Mouse (Mus musculus): ENCODE measurements around the gene Klhl21. TPM values are rescaled to one million over a fixed set of nuclear protein-coding genes. Genes with fewer than 3 reads are reported as not detected.

Klhl21 gene
- total RNA-seq, 2 experiments from 2014 or later: 14.4 to 18.0 TPM

DNA sequence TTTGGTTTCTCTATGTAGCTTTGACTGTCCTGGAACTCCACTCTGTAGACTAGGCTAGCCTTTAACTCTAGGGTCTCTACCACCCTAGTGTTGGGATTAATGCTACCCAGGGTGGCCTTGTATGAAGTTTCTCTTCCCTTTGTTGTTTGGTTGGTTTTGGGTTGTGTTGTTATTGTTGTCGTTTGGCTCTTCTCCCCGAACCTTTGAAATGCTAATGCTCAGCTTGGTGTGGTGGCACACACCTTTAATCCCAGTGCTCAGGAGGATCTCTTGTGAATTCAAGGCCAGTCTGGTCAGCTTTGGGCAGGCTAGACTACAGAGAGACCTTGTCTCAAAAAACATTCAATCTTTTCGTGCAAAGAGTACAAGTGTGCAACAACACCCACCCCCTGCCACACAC lies 34.6 kb downstream of the Klhl21 start:
- no peak for DNase-seq (ENCODE audit: low spot score in 2 of 2)
- intact Hi-C loops (cut with DNase I): no loop called here

- intact Hi-C loops (cut with DNase I): no loop called here
Measured at GRCm38 (mm10) chr4:152044609-152045008, 36.0 kb downstream of the Klhl21 start.

GRCm38 (mm10) chr4:152062390-152063110 lies 53.9 kb downstream of the Klhl21 start:
- DNase-seq (ENCODE audit: low spot score in 2 of 2): peak in 1 of 2 experiments; percentile 31
- intact Hi-C loops (cut with DNase I): no loop called here

More at GRCm38 (mm10) chr4:152044609-152045008, 36.0 kb downstream of the Klhl21 start:
- no peak for DNase-seq (ENCODE audit: low spot score in 2 of 2)

GRCm38 (mm10) chr4:152067280-152067679 lies 58.7 kb downstream of the Klhl21 start:
- intact Hi-C loops (cut with DNase I): no loop called here
- DNase-seq (ENCODE audit: low spot score in 2 of 2): no peak

Other genes starting within 250 kb of the Klhl21 start
- gene Camta1, start 146.9 kb upstream of the Klhl21 start, total RNA-seq (2021): 100 to 1,000 TPM; 207 to 216 TPM
- gene Dnajc11, start 75.1 kb upstream of the Klhl21 start, total RNA-seq (2021): 10 to 100 TPM; 66.0 to 69.2 TPM
- 10 to 100 TPM; 15.2 to 21.8 TPM for gene Thap3, start 19.8 kb upstream of the Klhl21 start, total RNA-seq (2021)
- 10 to 100 TPM; 11.3 to 16.5 TPM for gene Phf13, start 12.5 kb upstream of the Klhl21 start, total RNA-seq (2021)
- 10 to 100 TPM; 10.3 to 13.3 TPM for gene Zbtb48, start 18.9 kb downstream of the Klhl21 start, total RNA-seq (2021)
- gene Tas1r1, start 29.8 kb downstream of the Klhl21 start, total RNA-seq (2021): under 1 TPM; 0.64 to 0.75 TPM
- 10 to 100 TPM; 17.1 to 19.3 TPM for gene Nol9, start 30.5 kb downstream of the Klhl21 start, total RNA-seq (2021)
- gene Plekhg5, start 63.7 kb downstream of the Klhl21 start, total RNA-seq (2021): 10 to 100 TPM; 82.5 to 84.4 TPM
- 10 to 100 TPM in 1 of 2 experiments, 1 to 10 TPM in 1; 8.7 to 10.1 TPM for gene Tnfrsf25, start 107.1 kb downstream of the Klhl21 start, total RNA-seq (2021)
- gene Espn, start 143.6 kb downstream of the Klhl21 start, total RNA-seq (2021): 1 to 10 TPM; 1.4 to 2.0 TPM
- not detected for gene Hes2, start 150.1 kb downstream of the Klhl21 start, total RNA-seq (2021)
- gene Acot7, start 169.3 kb downstream of the Klhl21 start, total RNA-seq (2021): 100 to 1,000 TPM; 295 to 323 TPM